Mouse (Mus musculus) limb, embryonic 13.5 days (tissue): ENCODE measurements around the gene As3mt. TPM values are rescaled to one million over a fixed set of nuclear protein-coding genes. Genes with fewer than 3 reads are reported as not detected.
"Not testable (repeated sequence)": the region's sequence is repeated elsewhere in the genome, so short reads cannot be mapped to it uniquely, and the experiment has no call there.

Experiments used
- ATAC-seq: fragments of 200-750 bp; cut with Nextera tagmentation; 2 replicates; pipeline ENCODE4 v1.8.0; 2017; ENCODE audit warnings: low read depth, moderate number of reproducible peaks, moderate TSS enrichment; ENCODE audit not compliant: low FRiP score
- H3K27ac ChIP-seq: fragments of 300-500 bp; sonication (generic); 2 replicates; pipeline ENCODE4 v1.5.1; 2015; ENCODE audit warnings: inconsistent platforms, mild to moderate bottlenecking, moderate library complexity
- H3K27me3 ChIP-seq: fragments of 300-500 bp; sonication (generic); 2 replicates; pipeline ENCODE4 v1.6.1; 2015; ENCODE audit warnings: mild to moderate bottlenecking, inconsistent platforms
- H3K36me3 ChIP-seq: fragments of 300-500 bp; sonication (generic); 2 replicates; pipeline ENCODE4 v1.6.1; 2015; ENCODE audit warnings: inconsistent platforms, mild to moderate bottlenecking, moderate library complexity
- H3K4me1 ChIP-seq: fragments of 300-500 bp; sonication (generic); 2 replicates; pipeline ENCODE4 v1.6.1; 2015; ENCODE audit warnings: inconsistent platforms
- H3K4me2 ChIP-seq: fragments of 300-500 bp; sonication (generic); replicated peaks from 2 replicates; pipeline ENCODE4 v1.6.1; 2015; ENCODE audit warnings: inconsistent platforms, mild to moderate bottlenecking, moderate library complexity
- H3K4me3 ChIP-seq: fragments of 300-500 bp; sonication (generic); 2 replicates; pipeline ENCODE4 v1.5.1; 2015; ENCODE audit warnings: moderate library complexity, mild to moderate bottlenecking, inconsistent platforms
- H3K9ac ChIP-seq: fragments of 300-500 bp; sonication (generic); 2 replicates; pipeline ENCODE4 v1.6.1; 2015; ENCODE audit warnings: mild to moderate bottlenecking, inconsistent platforms
- H3K9me3 ChIP-seq: fragments of 300-500 bp; sonication (generic); 2 replicates; pipeline ENCODE4 v1.6.1; 2016; ENCODE audit warnings: inconsistent platforms
- WGBS: fragments of 180-500 bp; shearing (Covaris S2); methylation state at CpG from one replicate; pipeline ENCODE4 v1.1.7; 2015; 5-methylcytosine and 5-hydroxymethylcytosine counted together
- polyA plus RNA-seq: library from polyadenylated mRNA; unstranded; fragments of >200 nt; fragmentation: Nextera tagmentation; extraction: Ambion mirVana; gene quantifications from 2 replicates; pipeline ENCODE4 v1.2.1, GENCODE M21; 2015

As3mt gene
- polyA plus RNA-seq, 1 experiment from 2014 or later, result 38.5 TPM

- WGBS, result 95% methylated on average over 5 of the region's 5 CpGs
- H3K27me3 ChIP-seq, H3K4me3 ChIP-seq, H3K27ac ChIP-seq, H3K4me1 ChIP-seq, H3K4me2 ChIP-seq, H3K9ac ChIP-seq, H3K9me3 ChIP-seq, ATAC-seq: not testable (repeated sequence)
- H3K36me3 ChIP-seq, result peaks cover 11% of the 10 kb centered on the region
Observed at GRCm38 (mm10) chr19:46732673-46733072, 25.4 kb downstream of the As3mt start.

- no peaks in the 10 kb centered on the region for H3K4me1 ChIP-seq
- ATAC-seq, result no peak
- H3K9me3 ChIP-seq, result no peaks in the 10 kb centered on the region
- no peak overlapping the region for H3K4me2 ChIP-seq
- WGBS, result 89% methylated on average over 7 of the region's 7 CpGs
- no peak overlapping the region for H3K27ac ChIP-seq
- no peak overlapping the region for H3K9ac ChIP-seq
- H3K27me3 ChIP-seq, result no peaks in the 10 kb centered on the region
- H3K36me3 ChIP-seq, result peaks cover 18% of the 10 kb centered on the region
- no peak overlapping the region for H3K4me3 ChIP-seq
Observed at GRCm38 (mm10) chr19:46733626-46734025, 26.4 kb downstream of the As3mt start.

DNA sequence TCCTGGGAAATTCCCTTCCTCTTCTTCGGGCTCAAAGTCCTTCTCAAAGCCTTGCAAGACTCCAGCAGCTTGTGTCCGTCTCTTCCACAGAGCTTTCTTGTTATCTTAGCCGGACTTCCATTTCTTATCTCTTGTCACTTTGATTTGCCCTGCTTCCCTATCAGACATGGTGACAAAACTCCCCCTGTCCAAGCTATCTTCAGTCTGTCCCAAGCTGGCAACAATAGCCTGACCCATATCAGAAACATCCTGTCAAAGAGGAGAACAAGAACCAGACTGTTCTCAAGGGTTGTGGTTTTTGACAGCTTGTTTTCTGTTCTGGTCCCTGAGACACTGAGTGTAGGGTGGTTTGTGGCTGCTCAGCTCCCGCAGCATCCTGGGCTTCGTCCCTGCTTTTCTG is 28.0 kb downstream of the As3mt start:
- WGBS, result 68% methylated on average over 5 of the region's 5 CpGs
- Histone ChIP-seq H3K36me3 (peaks cover 21% of the 10 kb centered on the region), H3K9me3 (no peaks in the 10 kb centered on the region), H3K4me1 (no peaks in the 10 kb centered on the region), H3K27me3 (no peaks in the 10 kb centered on the region), H3K4me2 (no peak overlapping the region), H3K4me3 (no peak overlapping the region), H3K9ac (no peak overlapping the region), H3K27ac (no peak overlapping the region)
- ATAC-seq, result no peak

GRCm38 (mm10) chr19:46737106-46737505 is 29.8 kb downstream of the As3mt start:
- H3K4me2 ChIP-seq, result no peak overlapping the region
- no peak for ATAC-seq
- H3K27me3 ChIP-seq, result no peaks in the 10 kb centered on the region
- H3K4me3 ChIP-seq, result no peak overlapping the region
- H3K27ac ChIP-seq, result no peak overlapping the region
- H3K36me3 ChIP-seq, result peaks cover 20% of the 10 kb centered on the region
- no peak overlapping the region for H3K9ac ChIP-seq
- H3K9me3 ChIP-seq, result no peaks in the 10 kb centered on the region
- no peaks in the 10 kb centered on the region for H3K4me1 ChIP-seq
- 82% methylated on average over 7 of the region's 7 CpGs for WGBS

DNA sequence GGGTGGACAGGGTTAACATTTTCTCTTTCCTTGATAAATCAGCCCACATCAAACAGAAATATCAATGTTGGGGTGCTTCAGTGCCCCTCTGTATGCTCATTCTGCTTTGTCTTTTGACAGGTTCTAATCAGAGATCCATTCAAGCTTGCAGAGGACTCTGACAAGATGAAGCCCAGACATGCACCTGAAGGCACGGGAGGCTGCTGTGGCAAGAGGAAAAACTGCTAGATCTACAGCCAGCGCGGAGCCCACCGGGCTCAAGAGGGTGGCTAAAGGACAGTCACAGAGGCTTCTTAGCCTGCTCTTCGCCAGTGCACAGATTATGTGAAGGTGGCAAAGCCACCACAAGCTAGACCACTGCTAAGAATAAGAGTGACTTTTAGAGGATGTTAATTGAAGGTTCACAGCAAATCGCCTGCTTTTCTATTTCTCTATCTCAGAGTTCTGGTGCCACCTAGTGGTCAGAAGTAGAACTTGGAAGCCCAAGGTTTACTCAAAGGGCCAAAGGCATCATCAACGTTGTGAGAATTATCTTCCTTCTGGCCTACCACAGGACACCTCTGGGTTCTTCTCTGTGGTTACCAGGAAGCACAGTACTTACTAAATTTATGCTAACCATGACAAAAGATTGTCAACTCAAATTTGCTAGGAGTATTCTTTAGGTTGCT is 33.2 kb downstream of the As3mt start:
- H3K27ac ChIP-seq, result no peak overlapping the region
- H3K4me3 ChIP-seq, result no peak overlapping the region
- H3K36me3 ChIP-seq, result peaks cover 11% of the 10 kb centered on the region; the same call in 1 of the 2 replicates
- ATAC-seq, result no peak
- H3K27me3 ChIP-seq, result no peaks in the 10 kb centered on the region
- H3K9me3 ChIP-seq, result no peaks in the 10 kb centered on the region
- H3K9ac ChIP-seq, result no peak overlapping the region
- WGBS, result 54% methylated on average over 7 of the region's 7 CpGs
- H3K4me2 ChIP-seq, result no peak overlapping the region
- no peaks in the 10 kb centered on the region for H3K4me1 ChIP-seq

- no peak for ATAC-seq
- Histone ChIP-seq H3K4me2 (no peak overlapping the region), H3K27me3 (no peaks in the 10 kb centered on the region), H3K36me3 (peaks cover 11% of the 10 kb centered on the region; the same call in 1 of the 2 replicates), H3K4me1 (no peaks in the 10 kb centered on the region), H3K9ac (no peak overlapping the region), H3K27ac (no peak overlapping the region), H3K9me3 (no peaks in the 10 kb centered on the region), H3K4me3 (no peak overlapping the region)
- 34% methylated on average over 6 of the region's 6 CpGs for WGBS
Observed at GRCm38 (mm10) chr19:46741574-46741973, 34.3 kb downstream of the As3mt start.

- H3K27me3 ChIP-seq, result no peaks in the 10 kb centered on the region
- ATAC-seq, result no peak
- no peaks in the 10 kb centered on the region for H3K36me3 ChIP-seq
- no peak overlapping the region for H3K4me3 ChIP-seq
- H3K4me2 ChIP-seq, result no peak overlapping the region
- no peak overlapping the region for H3K9ac ChIP-seq
- 75% methylated on average over 9 of the region's 9 CpGs for WGBS
- no peak overlapping the region for H3K27ac ChIP-seq
- no peaks in the 10 kb centered on the region for H3K4me1 ChIP-seq
- H3K9me3 ChIP-seq, result no peaks in the 10 kb centered on the region
Observed at GRCm38 (mm10) chr19:46744681-46745080, 37.4 kb downstream of the As3mt start.

- ATAC-seq, result no peak
- H3K4me3 ChIP-seq, result no peak overlapping the region
- no peaks in the 10 kb centered on the region for H3K4me1 ChIP-seq
- no peak overlapping the region for H3K27ac ChIP-seq
- no peaks in the 10 kb centered on the region for H3K27me3 ChIP-seq
- no peaks in the 10 kb centered on the region for H3K9me3 ChIP-seq
- H3K36me3 ChIP-seq, result no peaks in the 10 kb centered on the region
- WGBS, result 89% methylated on average over 3 of the region's 3 CpGs
- H3K4me2 ChIP-seq, result no peak overlapping the region
- H3K9ac ChIP-seq, result no peak overlapping the region
Observed at GRCm38 (mm10) chr19:46747799-46748198, 40.5 kb downstream of the As3mt start.

DNA sequence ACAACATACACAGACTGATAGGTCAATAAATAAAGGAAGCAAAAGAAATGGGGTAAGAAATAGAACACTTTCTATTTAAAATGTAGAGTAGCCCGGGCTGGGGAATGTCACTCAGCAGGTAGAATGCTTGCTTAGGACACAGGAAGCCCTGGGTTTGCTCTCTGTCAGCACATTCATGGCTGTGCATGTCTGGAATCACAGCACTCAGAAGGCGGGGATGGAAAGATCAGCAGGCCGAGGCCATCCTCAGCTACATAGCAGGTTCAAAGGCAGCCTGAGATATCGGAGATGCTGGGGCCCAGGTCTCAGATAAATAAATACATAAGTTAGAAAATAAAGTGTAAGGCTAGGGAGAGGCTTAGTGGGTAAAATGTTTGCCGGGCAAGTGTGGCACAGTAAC is 45.0 kb downstream of the As3mt start:
- Histone ChIP-seq H3K27me3 (peaks cover 10% of the 10 kb centered on the region; the same call in 1 of the 2 replicates), H3K9me3 (no peaks in the 10 kb centered on the region), H3K4me1 (no peaks in the 10 kb centered on the region), H3K9ac (no peak overlapping the region), H3K4me3 (no peak overlapping the region), H3K27ac (no peak overlapping the region), H3K36me3 (no peaks in the 10 kb centered on the region), H3K4me2 (no peak overlapping the region)
- no peak for ATAC-seq
- 89% methylated on average over 5 of the region's 5 CpGs for WGBS

DNA sequence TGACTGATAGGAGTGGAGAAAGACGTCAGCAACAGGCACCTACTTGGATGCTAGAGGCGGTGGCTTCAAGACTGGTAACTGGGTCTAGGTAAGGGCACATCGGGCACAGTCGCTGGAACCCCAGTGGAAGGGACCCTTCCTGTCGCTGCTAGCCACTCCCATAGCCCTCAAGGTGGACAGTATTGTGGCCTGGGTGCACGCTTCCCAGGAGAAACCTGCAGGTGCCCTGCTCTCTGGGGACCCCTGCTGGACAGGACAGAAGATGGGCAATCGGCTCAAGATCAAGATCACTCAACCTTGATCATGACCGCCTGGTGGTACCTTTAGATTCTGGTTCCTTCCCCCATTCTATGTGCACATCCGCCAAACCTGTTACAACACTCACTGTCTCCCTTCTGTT is 47.8 kb downstream of the As3mt start:
- Histone ChIP-seq H3K27ac (no peak overlapping the region), H3K9ac (no peak overlapping the region), H3K4me3 (no peak overlapping the region), H3K4me1 (no peaks in the 10 kb centered on the region), H3K36me3 (no peaks in the 10 kb centered on the region), H3K9me3 (no peaks in the 10 kb centered on the region), H3K27me3 (peaks cover 24% of the 10 kb centered on the region), H3K4me2 (no peak overlapping the region)
- 47% methylated on average over 9 of the region's 9 CpGs for WGBS
- no peak for ATAC-seq

GRCm38 (mm10) chr19:46756221-46756620 is 49.0 kb downstream of the As3mt start:
- no peaks in the 10 kb centered on the region for H3K9me3 ChIP-seq
- no peak for ATAC-seq
- no peak overlapping the region for H3K9ac ChIP-seq
- H3K4me3 ChIP-seq, result no peak overlapping the region
- WGBS, result 86% methylated on average over 4 of the region's 4 CpGs
- no peaks in the 10 kb centered on the region for H3K4me1 ChIP-seq
- H3K36me3 ChIP-seq, result no peaks in the 10 kb centered on the region
- H3K27ac ChIP-seq, result no peak overlapping the region
- H3K27me3 ChIP-seq, result peaks cover 24% of the 10 kb centered on the region
- H3K4me2 ChIP-seq, result no peak overlapping the region

DNA sequence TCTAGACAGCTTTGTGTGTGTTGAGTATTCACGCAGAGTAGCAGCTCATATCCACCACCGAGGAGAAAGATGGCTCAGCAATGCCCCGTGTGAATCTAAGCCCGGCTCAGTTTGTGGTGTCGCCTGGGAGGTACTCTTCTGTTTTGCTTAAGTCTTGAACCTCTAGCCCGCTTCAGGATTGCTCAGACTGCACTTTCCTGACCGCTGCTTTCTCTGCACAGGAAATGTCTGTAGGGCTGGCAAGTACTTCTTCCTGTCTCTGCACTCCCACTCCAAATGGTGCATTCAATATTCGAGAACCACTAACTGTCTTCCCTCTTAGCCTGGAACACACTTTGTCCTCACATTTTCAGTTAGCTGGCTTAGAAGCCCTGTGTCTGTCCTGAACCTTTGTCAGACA is 51.8 kb downstream of the As3mt start:
- Histone ChIP-seq H3K27ac (no peak overlapping the region), H3K4me3 (no peak overlapping the region), H3K27me3 (peaks cover 44% of the 10 kb centered on the region), H3K4me2 (no peak overlapping the region), H3K36me3 (no peaks in the 10 kb centered on the region), H3K9ac (no peak overlapping the region), H3K9me3 (no peaks in the 10 kb centered on the region), H3K4me1 (peaks cover 19% of the 10 kb centered on the region)
- no peak for ATAC-seq
- 64% methylated on average over 8 of the region's 8 CpGs for WGBS

- ATAC-seq, H3K4me2 ChIP-seq, H3K27ac ChIP-seq, H3K4me3 ChIP-seq, H3K9me3 ChIP-seq, H3K36me3 ChIP-seq, H3K9ac ChIP-seq: not testable (repeated sequence)
- 87% methylated on average over 10 of the region's 10 CpGs for WGBS
- H3K4me1 ChIP-seq, result peaks cover 27% of the 10 kb centered on the region
- peaks cover 51% of the 10 kb centered on the region for H3K27me3 ChIP-seq
Observed at GRCm38 (mm10) chr19:46759909-46760308, 52.7 kb downstream of the As3mt start.
